27 mouse cellular contexts compared by ENCODE assay signal in the genomic region with DNA sequence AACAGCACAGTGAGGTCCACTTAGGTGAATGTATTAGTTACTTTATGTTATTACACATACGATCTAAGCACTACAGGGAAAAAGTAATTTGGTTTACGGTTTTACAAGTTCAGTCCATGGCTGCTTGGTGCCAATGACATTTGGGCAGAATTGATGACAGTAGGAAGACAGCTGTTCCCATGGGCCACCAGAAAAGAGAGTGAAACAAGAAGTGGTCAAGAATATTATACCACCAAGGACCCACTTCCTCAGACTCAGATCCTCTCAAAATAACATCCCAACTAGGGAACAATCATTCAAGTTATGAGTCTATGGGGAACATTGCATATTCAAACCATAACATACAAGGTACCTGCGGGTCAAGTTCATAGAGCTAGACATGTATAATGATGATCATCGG.
DNase-seq lines count a peak whose midpoint lies in the region; ATAC-seq lines count a peak whose summit lies in the region.
"Had no signal": no experiment of that assay in that cellular context is flagged by ENCODE, and none has a peak within 500 bp of the region (broad histone marks: within the 10 kb centered on the region; RNA-seq: fewer than 3 reads in every experiment).

No protein-coding gene starts in this region.

- H3K4me1 ChIP-seq in midbrain, embryonic 16.5 days (ENCODE audit: control insufficient read depth, insufficient read depth, low read length) = no peaks in the 10 kb centered on the region
- H3K4me1 ChIP-seq: embryonic facial prominence, embryonic 10.5 days; embryonic facial prominence, embryonic 13.5 days; forebrain, embryonic 12.5 days; forebrain, embryonic 15.5 days had no signal

- H3K4me2 ChIP-seq in midbrain, embryonic 16.5 days (ENCODE audit: low read length) = no peak overlapping the region
- H3K4me2 ChIP-seq: embryonic facial prominence, embryonic 13.5 days; forebrain, embryonic 12.5 days; forebrain, embryonic 15.5 days; heart, embryonic 11.5 days; hindbrain, embryonic 14.5 days had no signal

- no peak overlapping the region for H3K9ac ChIP-seq in midbrain, embryonic 16.5 days (ENCODE audit: low read depth, low read length)
- H3K9ac ChIP-seq: embryonic facial prominence, embryonic 13.5 days; forebrain, embryonic 12.5 days; forebrain, embryonic 15.5 days; hindbrain, embryonic 14.5 days had no signal

- peak; percentile 98 for ATAC-seq in megakaryocyte, adult 5-6 weeks (ENCODE audit: poor library complexity, severe bottlenecking)
- ATAC-seq in neutrophil, adult 5-6 weeks (ENCODE audit: extremely low read depth, insufficient number of reproducible peaks, low FRiP score, poor library complexity, severe bottlenecking) = peak; percentile 46; the same call in 1 of the 2 replicates
- no peak for ATAC-seq in midbrain, embryonic 16.5 days
- ATAC-seq: forebrain, embryonic 15.5 days; hindbrain, postnatal 0 days; inflammation-experienced regulatory T-cells, adult 6 months; Patski had no signal

- no peaks in the 10 kb centered on the region for H3K27me3 ChIP-seq in midbrain, embryonic 16.5 days (ENCODE audit: control insufficient read depth, insufficient read depth, low read depth, low read length)
- H3K27me3 ChIP-seq: CH12.LX; embryonic facial prominence, embryonic 13.5 days; forebrain, embryonic 12.5 days; forebrain, embryonic 15.5 days had no signal

- H3K27ac ChIP-seq in midbrain, embryonic 16.5 days (ENCODE audit: low read length) = no peak overlapping the region
- H3K27ac ChIP-seq: embryonic facial prominence, embryonic 10.5 days; embryonic facial prominence, embryonic 13.5 days; forebrain, embryonic 12.5 days; forebrain, embryonic 15.5 days; hindbrain, embryonic 14.5 days; hindbrain, postnatal 0 days had no signal

- H3K36me3 ChIP-seq in midbrain, embryonic 16.5 days (ENCODE audit: control insufficient read depth, insufficient read depth, low read length) = no peaks in the 10 kb centered on the region
- H3K36me3 ChIP-seq: embryonic facial prominence, embryonic 10.5 days; embryonic facial prominence, embryonic 13.5 days; forebrain, embryonic 12.5 days; forebrain, embryonic 15.5 days; G1E had no signal

- no peak overlapping the region for H3K4me3 ChIP-seq in midbrain, embryonic 16.5 days (ENCODE audit: low read depth, low read length)
- H3K4me3 ChIP-seq: embryonic facial prominence, embryonic 10.5 days; embryonic facial prominence, embryonic 13.5 days; erythroblast, embryonic 14.5 days; forebrain, embryonic 12.5 days; forebrain, embryonic 15.5 days had no signal

- 95% methylated on average over 4 of the region's 4 CpGs for WGBS in midbrain, embryonic 16.5 days

- DNase-seq in spleen, postnatal 36 days (ENCODE audit: low spot score in 2 of 2) = peak; percentile 22 to 27
- no peak for DNase-seq in spleen, adult 12 weeks (ENCODE audit: low spot score)
- no peak for DNase-seq in cerebellum, postnatal 4 days (ENCODE audit: low spot score in 2 of 2)
- no peak for DNase-seq in cerebellum, adult 18-20 months
- DNase-seq: adrenal gland, postnatal 10 days; adrenal gland, postnatal 36 days; cerebellum, adult 11-12 months; cerebellum, adult 9-10 months; cerebellum, postnatal 14 days; embryo, embryonic 11 days; gastrocnemius, postnatal 25 days; heart, postnatal 36 days had no signal

- H3K9me3 ChIP-seq in midbrain, embryonic 16.5 days (replicated peaks; ENCODE audit: control insufficient read depth, low read length, poor library complexity, severe bottlenecking) = no peaks in the 10 kb centered on the region; the same call in 1 of the 2 replicates
- H3K9me3 ChIP-seq: embryonic facial prominence, embryonic 10.5 days; embryonic facial prominence, embryonic 13.5 days; forebrain, embryonic 12.5 days; forebrain, embryonic 15.5 days had no signal

Comparison
In these comparisons a context has a peak if more than half of its experiments do, and no peak if none do; other contexts are left out.
1. DNase-seq: peak in spleen, postnatal 36 days (2 of 2); none in spleen, adult 12 weeks (single experiment), cerebellum, postnatal 4 days (0 of 2) and cerebellum, adult 18-20 months (0 of 2).